Mouse (Mus musculus) brain, embryonic 14.5 days (tissue): Measurements from ENCODE around the gene She.
"Not testable (repeated sequence)": the region's sequence is repeated elsewhere in the genome, so short reads cannot be mapped to it uniquely, and the experiment has no call there.

Experiments
- CTCF ChIP-seq: fragments of 200-500 bp; IDR thresholded peaks from 2 replicates; pipeline ENCODE4 v1.5.1; 2012; ENCODE audit warnings: inconsistent platforms, mild to moderate bottlenecking, moderate library complexity, borderline replicate concordance; ENCODE audit not compliant: insufficient read depth, insufficient read length; ENCODE audit errors: extremely low read depth
- POLR2A ChIP-seq: fragments of 200-500 bp; IDR thresholded peaks from 2 replicates; pipeline ENCODE4 v1.6.1; 2012; ENCODE audit warnings: mild to moderate bottlenecking, inconsistent platforms, borderline replicate concordance; ENCODE audit not compliant: poor library complexity, insufficient read depth, insufficient read length, severe bottlenecking; ENCODE audit errors: extremely low read depth

GRCm38 (mm10) chr3:89800078-89800477, 31.1 kb upstream of the She start:
- not testable (repeated sequence) for TF ChIP-seq POLR2A, CTCF
